Mouse (Mus musculus): ENCODE results near the gene Gps2. TPM values are rescaled to one million over a fixed set of nuclear protein-coding genes. Genes with fewer than 3 reads are reported as not detected.

Gene Gps2
- polyA plus RNA-seq, 1 experiment from 2014 or later, result 48.9 TPM

DNA sequence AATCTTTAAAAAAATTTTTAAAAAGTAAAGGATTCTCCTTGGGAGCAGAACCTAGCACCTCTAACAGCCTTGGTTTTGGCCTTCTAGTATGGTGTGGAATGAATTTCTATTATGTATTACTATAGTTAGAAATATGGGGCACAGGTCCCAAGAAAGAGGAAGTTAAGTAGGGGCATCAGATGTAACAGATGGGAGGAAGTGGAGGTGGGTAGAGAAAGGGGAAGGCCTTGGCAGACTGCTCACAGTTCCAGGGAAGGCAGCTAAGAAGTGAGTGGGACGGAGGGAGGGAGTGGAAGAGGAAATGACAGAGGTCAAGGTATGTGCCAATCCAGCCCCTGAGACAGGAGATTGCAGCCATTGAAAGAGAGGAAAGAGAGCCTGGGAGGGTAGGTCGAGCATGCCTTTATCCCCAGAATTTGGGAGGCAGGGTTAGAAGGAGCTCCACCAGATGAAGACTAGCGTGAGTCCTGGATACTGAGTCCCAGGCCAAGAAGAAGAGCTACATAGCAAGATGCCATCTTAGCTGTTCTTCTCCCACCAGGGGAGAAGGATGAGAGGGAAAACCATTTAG is 17.4 kb downstream of the Gps2 start:
- WGBS (ENCODE audit: insufficient replicate concordance), result 48% methylated on average over 3 of the region's 3 CpGs
- TF ChIP-seq EP300 (IDR thresholded peaks at IDR 0.05; ENCODE audit: low read depth), result no peak
- TF ChIP-seq CTCF (IDR thresholded peaks at IDR 0.05; ENCODE audit: low read depth), result no peak
- Histone ChIP-seq H3K36me3 (replicated peaks; ENCODE audit: insufficient read depth, low read length) (no peaks in the 10 kb centered on the region), H3K4me3 (ENCODE audit: low read depth, low read length) (no peak overlapping the region), H3K27me3 (ENCODE audit: insufficient read depth, low read length) (peaks cover 19% of the 10 kb centered on the region), H3K9ac (replicated peaks) (no peak overlapping the region), H3K4me1 (ENCODE audit: insufficient read depth) (peaks cover 17% of the 10 kb centered on the region), H3K9me3 (ENCODE audit: low read length) (no peaks in the 10 kb centered on the region), H3K4me2 (ENCODE audit: low read depth, low read length) (peak overlapping the region; percentile 27; the same call in 1 of the 2 replicates), H3K27ac (ENCODE audit: low read depth) (peak overlapping the region; percentile 59)
- ATAC-seq (0 out of 2 replicates have a peak, but pooled peaks have one; percentile 14), DNase-seq (peak; percentile 28)

GRCm38 (mm10) chr11:69931769-69932168 is 18.1 kb downstream of the Gps2 start:
- 39% methylated on average over 8 of the region's 8 CpGs for WGBS (ENCODE audit: insufficient replicate concordance)

GRCm38 (mm10) chr11:69932254-69932653 is 18.6 kb downstream of the Gps2 start:
- no peak for ATAC-seq
- H3K4me2 ChIP-seq (ENCODE audit: low read depth, low read length), result no peak overlapping the region
- no peaks in the 10 kb centered on the region for H3K9me3 ChIP-seq (ENCODE audit: low read length)
- H3K4me3 ChIP-seq (ENCODE audit: low read depth, low read length), result no peak overlapping the region
- TF ChIP-seq CTCF (IDR thresholded peaks at IDR 0.05; ENCODE audit: low read depth) (peak; percentile 51), EP300 (IDR thresholded peaks at IDR 0.05; ENCODE audit: low read depth) (no peak)
- WGBS (ENCODE audit: insufficient replicate concordance), result 37% methylated on average over 3 of the region's 3 CpGs
- DNase-seq, result peak; percentile 17
- H3K27me3 ChIP-seq (ENCODE audit: insufficient read depth, low read length), result peaks cover 31% of the 10 kb centered on the region
- H3K9ac ChIP-seq (replicated peaks), result no peak overlapping the region
- H3K4me1 ChIP-seq (ENCODE audit: insufficient read depth), result peaks cover 21% of the 10 kb centered on the region
- H3K36me3 ChIP-seq (replicated peaks; ENCODE audit: insufficient read depth, low read length), result no peaks in the 10 kb centered on the region
- H3K27ac ChIP-seq (ENCODE audit: low read depth), result peak overlapping the region; percentile 68; the same call in 1 of the 2 replicates

More at GRCm38 (mm10) chr11:69931769-69932168, 18.1 kb downstream of the Gps2 start:
- H3K27me3 ChIP-seq (ENCODE audit: insufficient read depth, low read length), result peaks cover 26% of the 10 kb centered on the region
- ATAC-seq, result no peak
- H3K9me3 ChIP-seq (ENCODE audit: low read length), result no peaks in the 10 kb centered on the region
- no peak for DNase-seq
- 0 out of 2 replicates have a peak overlapping the region, but pooled peaks have one; percentile 5 for H3K4me2 ChIP-seq (ENCODE audit: low read depth, low read length)
- H3K9ac ChIP-seq (replicated peaks), result no peak overlapping the region; the same call in 1 of the 2 replicates
- H3K4me3 ChIP-seq (ENCODE audit: low read depth, low read length), result no peak overlapping the region
- no peaks in the 10 kb centered on the region for H3K36me3 ChIP-seq (replicated peaks; ENCODE audit: insufficient read depth, low read length)
- TF ChIP-seq CTCF (IDR thresholded peaks at IDR 0.05; ENCODE audit: low read depth), result no peak
- no peak for TF ChIP-seq EP300 (IDR thresholded peaks at IDR 0.05; ENCODE audit: low read depth)
- peak overlapping the region; percentile 68 for H3K27ac ChIP-seq (ENCODE audit: low read depth)
- peaks cover 21% of the 10 kb centered on the region for H3K4me1 ChIP-seq (ENCODE audit: insufficient read depth)

DNA sequence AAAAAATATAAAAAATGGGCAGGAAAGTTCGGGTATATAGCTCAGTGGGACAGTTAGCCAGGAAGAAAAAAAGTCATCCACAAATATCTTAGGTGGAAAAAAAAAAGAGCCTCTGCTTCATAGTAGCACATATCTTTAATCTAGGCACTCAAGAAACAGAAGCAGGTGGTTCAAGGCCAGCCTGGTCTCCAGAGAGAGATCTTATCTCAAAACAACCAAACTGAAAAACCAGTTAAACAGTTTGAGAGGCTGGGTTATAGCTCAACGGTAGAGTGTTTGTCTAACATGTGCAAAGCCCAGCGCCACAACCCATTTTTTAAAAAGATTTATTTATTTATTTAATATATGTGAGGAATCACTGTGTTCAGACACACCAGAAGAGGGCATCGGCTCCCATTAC is 19.4 kb downstream of the Gps2 start:
- H3K9ac ChIP-seq (replicated peaks), result no peak overlapping the region
- peaks cover 21% of the 10 kb centered on the region for H3K4me1 ChIP-seq (ENCODE audit: insufficient read depth)
- WGBS (ENCODE audit: insufficient replicate concordance), result 60% methylated on average over 4 of the region's 4 CpGs
- TF ChIP-seq EP300 (IDR thresholded peaks at IDR 0.05; ENCODE audit: low read depth), result no peak
- TF ChIP-seq CTCF (IDR thresholded peaks at IDR 0.05; ENCODE audit: low read depth), result no peak
- H3K4me2 ChIP-seq (ENCODE audit: low read depth, low read length), result no peak overlapping the region
- H3K9me3 ChIP-seq (ENCODE audit: low read length), result no peaks in the 10 kb centered on the region
- no peak overlapping the region for H3K4me3 ChIP-seq (ENCODE audit: low read depth, low read length)
- H3K27me3 ChIP-seq (ENCODE audit: insufficient read depth, low read length), result peaks cover 39% of the 10 kb centered on the region
- H3K36me3 ChIP-seq (replicated peaks; ENCODE audit: insufficient read depth, low read length), result no peaks in the 10 kb centered on the region
- H3K27ac ChIP-seq (ENCODE audit: low read depth), result no peak overlapping the region
- no peak for DNase-seq
- ATAC-seq, result no peak

DNA sequence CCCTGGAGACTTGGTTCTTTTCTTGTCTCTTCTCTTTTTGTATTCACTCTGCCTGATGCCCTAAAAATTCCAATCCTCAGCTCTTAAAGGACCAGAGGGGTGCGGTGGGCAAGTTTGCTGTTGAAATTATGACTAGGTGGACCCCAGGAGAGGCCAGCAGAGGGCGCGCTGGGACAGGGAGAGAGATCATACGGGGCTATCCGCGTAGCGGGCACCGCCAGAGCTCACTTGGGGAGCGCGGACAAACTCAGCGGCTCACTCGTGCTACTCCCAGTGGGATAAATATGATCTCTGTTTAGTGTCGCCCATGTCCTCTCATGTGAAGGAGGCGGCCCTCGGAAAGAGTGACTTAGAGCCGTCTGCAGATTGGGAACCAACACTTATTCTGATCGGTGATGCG is 20.5 kb downstream of the Gps2 start:
- Histone ChIP-seq H3K27ac (ENCODE audit: low read depth) (no peak overlapping the region), H3K4me2 (ENCODE audit: low read depth, low read length) (peak overlapping the region; percentile 62), H3K36me3 (replicated peaks; ENCODE audit: insufficient read depth, low read length) (no peaks in the 10 kb centered on the region), H3K27me3 (ENCODE audit: insufficient read depth, low read length) (peaks cover 50% of the 10 kb centered on the region), H3K4me1 (ENCODE audit: insufficient read depth) (peaks cover 21% of the 10 kb centered on the region), H3K9ac (replicated peaks) (no peak overlapping the region; the same call in 1 of the 2 replicates), H3K9me3 (ENCODE audit: low read length) (no peaks in the 10 kb centered on the region), H3K4me3 (ENCODE audit: low read depth, low read length) (peak overlapping the region; percentile 19; the same call in 1 of the 2 replicates)
- ATAC-seq, result peak; percentile 71
- peak; percentile 96 for DNase-seq
- 2% methylated on average over 18 of the region's 18 CpGs for WGBS (ENCODE audit: insufficient replicate concordance)
- TF ChIP-seq EP300 (IDR thresholded peaks at IDR 0.05; ENCODE audit: low read depth), result no peak
- peak; percentile 97 for TF ChIP-seq CTCF (IDR thresholded peaks at IDR 0.05; ENCODE audit: low read depth)

DNA sequence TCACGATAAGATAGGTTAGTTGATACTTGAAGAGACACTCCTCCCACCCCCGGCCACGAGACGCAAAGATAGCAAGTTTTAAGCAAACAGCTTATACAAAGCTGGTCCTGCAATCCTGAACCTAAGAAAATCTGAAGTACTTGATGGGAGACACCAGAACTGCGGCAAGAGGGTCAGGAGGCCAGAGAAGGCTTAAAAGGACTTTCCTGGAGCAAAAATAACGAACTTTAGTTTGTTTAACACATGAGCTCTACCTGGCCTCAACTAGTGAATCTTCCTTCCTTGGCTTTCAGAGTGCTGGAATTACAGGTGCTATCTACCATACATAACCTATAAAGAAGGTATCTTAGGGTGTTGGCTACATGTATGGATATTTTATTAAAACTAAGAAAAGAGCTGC is 21.0 kb downstream of the Gps2 start:
- WGBS (ENCODE audit: insufficient replicate concordance), result 16% methylated on average over 6 of the region's 6 CpGs
- H3K27ac ChIP-seq (ENCODE audit: low read depth), result no peak overlapping the region
- no peaks in the 10 kb centered on the region for H3K9me3 ChIP-seq (ENCODE audit: low read length)
- no peaks in the 10 kb centered on the region for H3K36me3 ChIP-seq (replicated peaks; ENCODE audit: insufficient read depth, low read length)
- DNase-seq, result no peak
- H3K9ac ChIP-seq (replicated peaks), result no peak overlapping the region; the same call in 1 of the 2 replicates
- H3K4me1 ChIP-seq (ENCODE audit: insufficient read depth), result peaks cover 21% of the 10 kb centered on the region
- peak overlapping the region; percentile 50; the same call in 1 of the 2 replicates for H3K4me3 ChIP-seq (ENCODE audit: low read depth, low read length)
- TF ChIP-seq EP300 (IDR thresholded peaks at IDR 0.05; ENCODE audit: low read depth) (no peak), CTCF (IDR thresholded peaks at IDR 0.05; ENCODE audit: low read depth) (no peak)
- H3K4me2 ChIP-seq (ENCODE audit: low read depth, low read length), result peak overlapping the region; percentile 62
- no peak for ATAC-seq
- H3K27me3 ChIP-seq (ENCODE audit: insufficient read depth, low read length), result peaks cover 52% of the 10 kb centered on the region
